Comparison of ENCODE assay signal across 12 mouse cellular contexts in the genomic region with DNA sequence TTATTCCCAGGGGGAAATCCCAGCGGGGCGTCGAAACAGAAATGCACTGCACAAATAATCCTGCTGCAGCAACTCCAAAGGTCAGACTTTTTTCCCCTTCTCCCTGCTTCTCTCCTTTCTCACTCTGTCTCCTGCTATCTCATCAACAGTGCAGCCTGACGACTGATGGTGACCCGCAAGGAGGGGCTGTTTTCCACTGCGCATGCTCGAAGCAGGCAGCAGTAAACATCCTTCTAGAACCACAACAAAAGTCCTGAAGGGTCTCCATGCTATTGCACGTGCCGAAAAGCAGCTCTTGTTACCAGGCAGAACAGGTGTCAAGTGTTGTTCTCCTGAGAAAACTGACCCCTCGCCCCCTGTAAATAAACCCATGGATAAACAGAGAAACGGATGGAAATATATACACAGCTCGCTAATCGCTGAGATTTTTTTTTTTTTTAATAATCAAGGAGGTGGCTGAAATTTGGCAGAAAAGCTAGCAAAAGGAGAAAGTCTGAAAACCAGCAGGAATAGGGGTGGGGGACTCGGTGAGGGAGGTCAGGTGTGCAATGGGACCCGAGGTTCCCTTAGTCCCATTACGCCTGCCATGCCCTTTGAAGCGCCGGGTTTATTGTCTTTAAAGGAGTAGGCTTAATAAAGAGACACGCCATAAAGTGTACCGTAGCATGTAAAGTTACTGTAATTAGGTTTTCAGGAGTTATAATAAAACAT.
DNase-seq lines count a peak whose midpoint lies in the region; ATAC-seq and TF ChIP-seq lines count a peak whose summit lies in the region.
"Had no signal": no experiment of that assay in that cellular context is flagged by ENCODE, and none has a peak within 500 bp of the region (broad histone marks: within the 10 kb centered on the region; RNA-seq: fewer than 3 reads in every experiment).

No protein-coding gene starts in this region.

- H3K4me3 ChIP-seq in heart, embryonic 10.5 days, result no peak overlapping the region
- H3K4me3 ChIP-seq in heart, embryonic 11.5 days (ENCODE audit: low read depth, low read length), result no peak overlapping the region
- H3K4me3 ChIP-seq in limb, embryonic 12.5 days (replicated peaks), result 0 out of 2 replicates have a peak overlapping the region, but pooled peaks have one; percentile 11
- H3K4me3 ChIP-seq in limb, embryonic 10.5 days, result no peak overlapping the region
- H3K4me3 ChIP-seq in kidney, postnatal 0 days (replicated peaks; ENCODE audit: low read depth, low read length), result peak overlapping the region; percentile 25
- H3K4me3 ChIP-seq: heart, embryonic 12.5 days; megakaryocyte, embryonic 14.5 days had no signal

- peaks cover 14% of the 10 kb centered on the region for H3K4me1 ChIP-seq in heart, embryonic 10.5 days
- H3K4me1 ChIP-seq in heart, embryonic 11.5 days (ENCODE audit: control insufficient read depth, insufficient read depth, low read length), result peaks cover 6% of the 10 kb centered on the region
- H3K4me1 ChIP-seq in limb, embryonic 12.5 days (replicated peaks), result peaks cover 18% of the 10 kb centered on the region
- H3K4me1 ChIP-seq in limb, embryonic 10.5 days, result peaks cover 22% of the 10 kb centered on the region
- no peaks in the 10 kb centered on the region for H3K4me1 ChIP-seq in kidney, postnatal 0 days (replicated peaks; ENCODE audit: insufficient read depth, low read length)
- H3K4me1 ChIP-seq: megakaryocyte, embryonic 14.5 days had no signal

- no peaks in the 10 kb centered on the region for H3K36me3 ChIP-seq in heart, embryonic 10.5 days
- no peaks in the 10 kb centered on the region for H3K36me3 ChIP-seq in heart, embryonic 11.5 days (ENCODE audit: control insufficient read depth, insufficient read depth, low read length)
- no peaks in the 10 kb centered on the region for H3K36me3 ChIP-seq in limb, embryonic 12.5 days
- no peaks in the 10 kb centered on the region for H3K36me3 ChIP-seq in limb, embryonic 10.5 days
- H3K36me3 ChIP-seq in kidney, postnatal 0 days (ENCODE audit: insufficient read depth, low read length), result no peaks in the 10 kb centered on the region
- H3K36me3 ChIP-seq: heart, embryonic 12.5 days had no signal

- ATAC-seq in heart, embryonic 11.5 days (replicated peaks; ENCODE audit: insufficient number of reproducible peaks, low FRiP score, low TSS enrichment), result no peak
- 0 out of 2 replicates have a peak, but pooled peaks have one; percentile 13 for ATAC-seq in limb, embryonic 12.5 days (ENCODE audit: insufficient number of reproducible peaks, insufficient read depth, low FRiP score, low TSS enrichment, low read depth)
- no peak for ATAC-seq in kidney, postnatal 0 days (replicated peaks; ENCODE audit: low FRiP score, low read depth)

- no peak overlapping the region for H3K9ac ChIP-seq in heart, embryonic 11.5 days (ENCODE audit: low read depth, low read length)
- H3K9ac ChIP-seq in limb, embryonic 12.5 days (replicated peaks), result no peak overlapping the region
- H3K9ac ChIP-seq in kidney, postnatal 0 days (ENCODE audit: low read depth, low read length), result no peak overlapping the region
- H3K9ac ChIP-seq: heart, embryonic 12.5 days; liver, embryonic 14.5 days had no signal

- TF ChIP-seq CTCF in kidney, postnatal 0 days (IDR thresholded peaks at IDR 0.05; ENCODE audit: low read depth), result no peak

- peak; percentile 58 for DNase-seq in heart, embryonic 10.5 days (ENCODE audit: low spot score)
- no peak for DNase-seq in limb, embryonic 10.5 days (ENCODE audit: low spot score)
- peak; percentile 44 for DNase-seq in kidney, postnatal 0 days (ENCODE audit: low spot score)
- DNase-seq in retina, postnatal 1 day, result peak; percentile 86
- no peak for DNase-seq in right cerebral cortex, postnatal 14 days
- no peak for DNase-seq in natural killer cell, adult 2 months (ENCODE audit: low spot score in 2 of 2)
- DNase-seq: thymus, postnatal 14 days had no signal

- H3K9me3 ChIP-seq in heart, embryonic 10.5 days, result no peaks in the 10 kb centered on the region
- H3K9me3 ChIP-seq in heart, embryonic 11.5 days (replicated peaks; ENCODE audit: control insufficient read depth, low read length), result no peaks in the 10 kb centered on the region
- H3K9me3 ChIP-seq in limb, embryonic 12.5 days, result no peaks in the 10 kb centered on the region
- no peaks in the 10 kb centered on the region for H3K9me3 ChIP-seq in limb, embryonic 10.5 days (replicated peaks)
- no peaks in the 10 kb centered on the region for H3K9me3 ChIP-seq in kidney, postnatal 0 days (replicated peaks; ENCODE audit: low read length)
- H3K9me3 ChIP-seq: heart, embryonic 12.5 days had no signal

- 69% methylated on average over 20 of the region's 20 CpGs for WGBS in heart, embryonic 10.5 days
- 66% methylated on average over 20 of the region's 20 CpGs for WGBS in heart, embryonic 11.5 days (ENCODE audit: insufficient replicate concordance)
- 36% methylated on average over 20 of the region's 20 CpGs for WGBS in limb, embryonic 12.5 days
- WGBS in limb, embryonic 10.5 days, result 71% methylated on average over 20 of the region's 20 CpGs
- WGBS in kidney, postnatal 0 days, result 12% methylated on average over 20 of the region's 20 CpGs

- no peak overlapping the region for H3K4me2 ChIP-seq in heart, embryonic 11.5 days
- H3K4me2 ChIP-seq in limb, embryonic 12.5 days, result peak overlapping the region; percentile 45
- peak overlapping the region; percentile 51 for H3K4me2 ChIP-seq in kidney, postnatal 0 days (ENCODE audit: low read length)
- H3K4me2 ChIP-seq: heart, embryonic 12.5 days had no signal

- H3K27me3 ChIP-seq in heart, embryonic 10.5 days (ENCODE audit: insufficient read depth, poor library complexity, severe bottlenecking), result no peaks in the 10 kb centered on the region
- H3K27me3 ChIP-seq in heart, embryonic 11.5 days (ENCODE audit: control insufficient read depth, insufficient read depth, low read length), result no peaks in the 10 kb centered on the region
- no peaks in the 10 kb centered on the region for H3K27me3 ChIP-seq in limb, embryonic 12.5 days
- H3K27me3 ChIP-seq in limb, embryonic 10.5 days (ENCODE audit: low read depth, poor library complexity, severe bottlenecking), result no peaks in the 10 kb centered on the region
- no peaks in the 10 kb centered on the region for H3K27me3 ChIP-seq in kidney, postnatal 0 days (ENCODE audit: insufficient read depth, low read length)
- H3K27me3 ChIP-seq: heart, embryonic 12.5 days; megakaryocyte, embryonic 14.5 days had no signal

- H3K27ac ChIP-seq in heart, embryonic 10.5 days, result no peak overlapping the region
- no peak overlapping the region for H3K27ac ChIP-seq in heart, embryonic 11.5 days (ENCODE audit: low read depth, low read length)
- H3K27ac ChIP-seq in limb, embryonic 12.5 days, result no peak overlapping the region
- H3K27ac ChIP-seq in limb, embryonic 10.5 days, result no peak overlapping the region
- no peak overlapping the region for H3K27ac ChIP-seq in kidney, postnatal 0 days
- H3K27ac ChIP-seq: liver, embryonic 14.5 days had no signal

Comparison
In these comparisons a context has a peak if more than half of its experiments do, and no peak if none do; other contexts are left out.
1. H3K4me3 ChIP-seq: peak in limb, embryonic 12.5 days (single experiment) and kidney, postnatal 0 days (single experiment); none in heart, embryonic 10.5 days (single experiment), heart, embryonic 11.5 days (single experiment) and limb, embryonic 10.5 days (single experiment).
2. DNase-seq: peak in heart, embryonic 10.5 days (single experiment), kidney, postnatal 0 days (single experiment) and retina, postnatal 1 day (single experiment); none in limb, embryonic 10.5 days (single experiment), right cerebral cortex, postnatal 14 days (single experiment) and natural killer cell, adult 2 months (0 of 2).